Mouse (Mus musculus): Measurements from ENCODE around the gene Fbxl8. TPM values are rescaled to one million over a fixed set of nuclear protein-coding genes. Genes with fewer than 3 reads are reported as not detected.

Fbxl8 gene
- polyA plus RNA-seq, 1 experiment from 2014 or later, result 4.4 TPM

GRCm38 (mm10) chr8:105237442-105238142 is 26.9 kb upstream of the Fbxl8 start:
- H3K9ac ChIP-seq, result no peak overlapping the region
- WGBS, result 79% methylated on average over 14 of the region's 14 CpGs
- no peak overlapping the region for H3K27ac ChIP-seq
- H3K4me1 ChIP-seq, result no peaks in the 10 kb centered on the region
- H3K4me2 ChIP-seq, result no peak overlapping the region
- no peak overlapping the region for H3K4me3 ChIP-seq (replicated peaks)
- no peaks in the 10 kb centered on the region for H3K9me3 ChIP-seq
- peaks cover 28% of the 10 kb centered on the region for H3K36me3 ChIP-seq
- no peaks in the 10 kb centered on the region for H3K27me3 ChIP-seq (replicated peaks)
- no peak for ATAC-seq (ENCODE audit: insufficient read depth, low FRiP score, low read depth)

GRCm38 (mm10) chr8:105241016-105241415 is 23.4 kb upstream of the Fbxl8 start:
- Histone ChIP-seq H3K4me2 (no peak overlapping the region), H3K9ac (no peak overlapping the region), H3K9me3 (no peaks in the 10 kb centered on the region), H3K4me1 (no peaks in the 10 kb centered on the region), H3K36me3 (peaks cover 16% of the 10 kb centered on the region; the same call in 1 of the 2 replicates), H3K27ac (no peak overlapping the region), H3K27me3 (replicated peaks) (no peaks in the 10 kb centered on the region), H3K4me3 (replicated peaks) (no peak overlapping the region)
- ATAC-seq (ENCODE audit: insufficient read depth, low FRiP score, low read depth), result no peak
- WGBS, result 97% methylated on average over 7 of the region's 7 CpGs

- Histone ChIP-seq H3K4me3 (replicated peaks) (no peak overlapping the region), H3K9me3 (no peaks in the 10 kb centered on the region), H3K4me1 (peaks cover 14% of the 10 kb centered on the region), H3K27me3 (replicated peaks) (no peaks in the 10 kb centered on the region), H3K4me2 (no peak overlapping the region), H3K36me3 (peaks cover 26% of the 10 kb centered on the region), H3K9ac (no peak overlapping the region), H3K27ac (no peak overlapping the region)
- 92% methylated on average over 6 of the region's 6 CpGs for WGBS
- ATAC-seq (ENCODE audit: insufficient read depth, low FRiP score, low read depth), result no peak
Observed at GRCm38 (mm10) chr8:105251954-105252353, 12.5 kb upstream of the Fbxl8 start.

GRCm38 (mm10) chr8:105252680-105253537 is 11.5 kb upstream of the Fbxl8 start:
- ATAC-seq (ENCODE audit: insufficient read depth, low FRiP score, low read depth), result no peak
- 71% methylated on average over 10 of the region's 10 CpGs for WGBS
- H3K36me3 ChIP-seq, result peaks cover 26% of the 10 kb centered on the region
- peaks cover under 1% of the 10 kb centered on the region; the same call in 1 of the 2 replicates for H3K27me3 ChIP-seq (replicated peaks)
- H3K4me1 ChIP-seq, result peaks cover 14% of the 10 kb centered on the region
- H3K9me3 ChIP-seq, result no peaks in the 10 kb centered on the region
- no peak overlapping the region for H3K9ac ChIP-seq
- H3K4me3 ChIP-seq (replicated peaks), result no peak overlapping the region
- 0 out of 2 replicates have a peak overlapping the region, but pooled peaks have one; percentile 96 for H3K4me2 ChIP-seq
- no peak overlapping the region for H3K27ac ChIP-seq

GRCm38 (mm10) chr8:105253766-105254151 is 10.7 kb upstream of the Fbxl8 start:
- Histone ChIP-seq H3K4me3 (replicated peaks) (peak overlapping the region; percentile 63), H3K4me1 (peaks cover 18% of the 10 kb centered on the region), H3K9me3 (no peaks in the 10 kb centered on the region), H3K4me2 (peak overlapping the region; percentile 96), H3K36me3 (peaks cover 19% of the 10 kb centered on the region), H3K9ac (no peak overlapping the region), H3K27ac (no peak overlapping the region), H3K27me3 (replicated peaks) (peaks cover 9% of the 10 kb centered on the region)
- WGBS, result 48% methylated on average over 20 of the region's 20 CpGs
- ATAC-seq (ENCODE audit: insufficient read depth, low FRiP score, low read depth), result no peak

- WGBS, result under 1% methylated on average over 73 of the region's 74 CpGs
- peaks cover 13% of the 10 kb centered on the region for H3K36me3 ChIP-seq
- peaks cover 24% of the 10 kb centered on the region for H3K4me1 ChIP-seq
- H3K9me3 ChIP-seq, result no peaks in the 10 kb centered on the region
- peaks cover 14% of the 10 kb centered on the region for H3K27me3 ChIP-seq (replicated peaks)
- H3K27ac ChIP-seq, result peak overlapping the region; percentile 91
- H3K4me3 ChIP-seq (replicated peaks), result peak overlapping the region; percentile 63
- peak overlapping the region; percentile 49 for H3K9ac ChIP-seq
- peak; percentile 88 for ATAC-seq (ENCODE audit: insufficient read depth, low FRiP score, low read depth)
- H3K4me2 ChIP-seq, result peak overlapping the region; percentile 96
Observed at GRCm38 (mm10) chr8:105254152-105254965, 10.1 kb upstream of the Fbxl8 start.

GRCm38 (mm10) chr8:105254966-105255350 is 9.5 kb upstream of the Fbxl8 start, which contains the start of gene B3gnt9:
Gene B3gnt9, minus strand, starts transcription at chr8:105255153.
- no peaks in the 10 kb centered on the region for H3K9me3 ChIP-seq
- H3K27ac ChIP-seq, result peak within 1 kb of the TSS; percentile 91

GRCm38 (mm10) chr8:105257318-105258114 is 6.9 kb upstream of the Fbxl8 start:
- peaks cover 28% of the 10 kb centered on the region for H3K27me3 ChIP-seq (replicated peaks)
- no peak for ATAC-seq (ENCODE audit: insufficient read depth, low FRiP score, low read depth)
- H3K4me1 ChIP-seq, result peaks cover 32% of the 10 kb centered on the region
- 75% methylated on average over 7 of the region's 7 CpGs for WGBS
- no peak overlapping the region for H3K4me2 ChIP-seq
- H3K9ac ChIP-seq, result no peak overlapping the region
- no peaks in the 10 kb centered on the region; the same call in 1 of the 2 replicates for H3K36me3 ChIP-seq
- H3K4me3 ChIP-seq (replicated peaks), result no peak overlapping the region
- H3K9me3 ChIP-seq, result no peaks in the 10 kb centered on the region
- no peak overlapping the region for H3K27ac ChIP-seq

More at GRCm38 (mm10) chr8:105254966-105255350, 9.5 kb upstream of the Fbxl8 start, which contains the start of gene B3gnt9:
- H3K36me3 ChIP-seq, result peaks cover 9% of the 10 kb centered on the region
- H3K4me3 ChIP-seq (replicated peaks), result peak within 1 kb of the TSS; percentile 63
- 2% methylated on average over 14 of the region's 14 CpGs for WGBS
- H3K4me1 ChIP-seq, result peaks cover 30% of the 10 kb centered on the region
- peak within 1 kb of the TSS; percentile 96 for H3K4me2 ChIP-seq
- peak within 1 kb of the TSS; percentile 49 for H3K9ac ChIP-seq
- peaks cover 16% of the 10 kb centered on the region for H3K27me3 ChIP-seq (replicated peaks)
- ATAC-seq (ENCODE audit: insufficient read depth, low FRiP score, low read depth), result peak; percentile 83

- peak overlapping the region; percentile 37; the same call in 1 of the 2 replicates for H3K9ac ChIP-seq
- 10% methylated on average over 55 of the region's 55 CpGs for WGBS
Observed at GRCm38 (mm10) chr8:105258911-105259720, 5.3 kb upstream of the Fbxl8 start.

GRCm38 (mm10) chr8:105259721-105260320 is 4.6 kb upstream of the Fbxl8 start:
- H3K9me3 ChIP-seq, result no peaks in the 10 kb centered on the region
- H3K9ac ChIP-seq, result peak overlapping the region; percentile 37; the same call in 1 of the 2 replicates
- H3K4me3 ChIP-seq (replicated peaks), result peak overlapping the region; percentile 40
- H3K4me2 ChIP-seq, result peak overlapping the region; percentile 92
- no peaks in the 10 kb centered on the region for H3K36me3 ChIP-seq
- no peak overlapping the region for H3K27ac ChIP-seq
- ATAC-seq (ENCODE audit: insufficient read depth, low FRiP score, low read depth), result 0 out of 2 replicates have a peak, but pooled peaks have one; percentile 24
- H3K27me3 ChIP-seq (replicated peaks), result peaks cover 32% of the 10 kb centered on the region
- whole genome bisulfite sequencing, result 3% methylated on average over 30 of the region's 30 CpGs
- H3K4me1 ChIP-seq, result peaks cover 30% of the 10 kb centered on the region

More at GRCm38 (mm10) chr8:105258911-105259720, 5.3 kb upstream of the Fbxl8 start:
- peak overlapping the region; percentile 40 for H3K4me3 ChIP-seq (replicated peaks)
- H3K27me3 ChIP-seq (replicated peaks), result peaks cover 32% of the 10 kb centered on the region
- H3K4me2 ChIP-seq, result peak overlapping the region; percentile 92
- no peaks in the 10 kb centered on the region for H3K36me3 ChIP-seq
- H3K27ac ChIP-seq, result no peak overlapping the region
- no peak for ATAC-seq (ENCODE audit: insufficient read depth, low FRiP score, low read depth)
- no peaks in the 10 kb centered on the region for H3K9me3 ChIP-seq
- peaks cover 30% of the 10 kb centered on the region for H3K4me1 ChIP-seq

All from stomach, embryonic 15.5 days (tissue).